Mouse (Mus musculus): ENCODE measurements around the gene Hist1h2br. TPM values are rescaled to one million over a fixed set of nuclear protein-coding genes. Genes with fewer than 3 reads are reported as not detected.
"Not testable (repeated sequence)": the region's sequence is repeated elsewhere in the genome, so short reads cannot be mapped to it uniquely, and the experiment has no call there.

Hist1h2br gene
- polyA plus RNA-seq, 1 experiment: 21.9 TPM

DNA sequence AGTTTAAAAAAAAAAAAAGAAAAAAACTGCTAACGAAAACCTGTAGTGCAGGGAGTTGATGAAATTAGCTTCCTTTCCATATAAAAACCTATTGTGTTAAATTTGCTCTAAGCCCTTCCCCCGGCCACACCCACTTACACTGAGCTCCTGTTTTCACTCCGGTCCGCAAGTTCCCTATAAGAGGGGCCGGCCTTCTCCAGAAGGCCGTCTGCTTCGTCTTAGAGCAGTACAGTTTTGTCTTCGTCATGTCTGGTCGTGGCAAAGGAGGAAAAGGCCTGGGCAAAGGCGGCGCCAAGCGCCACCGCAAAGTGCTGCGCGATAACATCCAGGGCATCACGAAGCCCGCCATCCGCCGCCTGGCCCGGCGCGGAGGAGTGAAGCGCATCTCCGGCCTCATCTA lies 22.0 kb upstream of the Hist1h2br start, which contains the start of gene Hist1h4m:
Gene Hist1h4m (plus strand): TSS at position 208 of the 400 bp plus-strand sequence.
- not testable (repeated sequence) for H3K9me3 ChIP-seq (ENCODE audit: control insufficient read depth, low read length); H3K27me3 ChIP-seq (ENCODE audit: control insufficient read depth); H3K36me3 ChIP-seq (ENCODE audit: control insufficient read depth); H3K4me1 ChIP-seq (ENCODE audit: control insufficient read depth)
- H3K4me3 ChIP-seq (replicated peaks): peak within 1 kb of the TSS; percentile 57

DNA sequence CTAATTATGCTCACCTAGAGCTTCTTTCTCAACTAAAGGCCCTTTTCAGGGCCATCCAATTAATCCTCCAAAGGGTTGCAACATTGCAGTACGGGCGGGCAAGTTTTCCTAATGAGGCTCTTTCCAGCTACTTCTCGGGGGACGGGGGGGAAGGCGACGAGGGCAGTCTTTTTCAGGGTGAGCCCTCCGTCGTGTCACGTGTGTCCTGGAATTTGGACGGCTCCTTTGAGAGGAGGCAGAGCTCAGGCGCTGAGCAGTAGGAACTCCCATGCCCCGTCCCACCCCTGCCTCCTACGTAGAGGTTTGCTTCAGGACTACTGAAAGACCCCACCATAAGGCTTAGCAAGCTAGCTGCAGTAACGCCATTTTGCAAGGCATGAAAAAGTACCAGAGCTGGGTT lies 21.5 kb upstream of the Hist1h2br start:
- H3K36me3 ChIP-seq (ENCODE audit: control insufficient read depth); H3K4me1 ChIP-seq (ENCODE audit: control insufficient read depth); H3K27me3 ChIP-seq (ENCODE audit: control insufficient read depth); H3K9me3 ChIP-seq (ENCODE audit: control insufficient read depth, low read length): not testable (repeated sequence)
- peak overlapping the region; percentile 57 for H3K4me3 ChIP-seq (replicated peaks)

DNA sequence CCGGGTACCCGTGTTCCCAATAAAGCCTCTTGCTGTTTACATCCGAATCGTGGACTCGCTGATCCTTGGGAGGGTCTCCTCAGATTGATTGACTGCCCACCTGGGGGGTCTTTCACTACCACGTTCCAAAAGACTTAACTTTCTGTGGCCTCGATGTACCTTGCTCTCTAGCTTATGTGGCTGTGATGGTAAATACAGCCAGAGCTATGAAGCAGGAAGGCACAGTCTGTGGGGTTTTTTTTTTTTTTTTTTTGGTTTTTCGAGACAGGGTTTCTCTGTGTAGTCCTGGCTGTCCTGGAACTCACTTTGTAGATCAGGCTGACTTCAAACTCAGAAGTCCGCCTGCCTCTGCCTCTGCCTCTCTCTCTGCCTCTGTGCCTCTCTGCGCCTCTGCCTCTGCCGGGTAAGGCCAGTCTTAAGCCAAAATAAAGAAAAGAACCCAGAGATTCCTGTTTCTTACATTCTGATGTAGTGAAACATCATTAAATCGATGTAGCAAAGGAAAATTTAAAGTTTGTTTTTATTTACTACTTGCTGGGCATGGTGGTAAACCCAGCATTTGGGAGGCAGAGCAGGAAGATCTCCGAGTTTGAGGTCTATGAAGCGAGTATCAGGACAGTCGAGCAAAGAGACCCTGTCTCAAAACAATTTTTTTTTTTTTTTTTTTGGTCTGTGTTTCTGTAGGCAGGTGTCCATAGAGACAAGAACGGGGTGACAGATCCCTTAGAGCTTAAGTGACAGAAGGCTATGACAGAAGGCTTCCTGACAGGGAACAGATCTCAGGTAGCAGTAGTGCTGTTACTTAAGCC lies 13.3 kb upstream of the Hist1h2br start:
- H3K9me3 ChIP-seq (ENCODE audit: control insufficient read depth, low read length); H3K27me3 ChIP-seq (ENCODE audit: control insufficient read depth); H3K4me3 ChIP-seq (replicated peaks): not testable (repeated sequence)
- Histone ChIP-seq H3K36me3 (ENCODE audit: control insufficient read depth) (peaks cover 32% of the 10 kb centered on the region), H3K4me1 (ENCODE audit: control insufficient read depth) (peaks cover 15% of the 10 kb centered on the region)

DNA sequence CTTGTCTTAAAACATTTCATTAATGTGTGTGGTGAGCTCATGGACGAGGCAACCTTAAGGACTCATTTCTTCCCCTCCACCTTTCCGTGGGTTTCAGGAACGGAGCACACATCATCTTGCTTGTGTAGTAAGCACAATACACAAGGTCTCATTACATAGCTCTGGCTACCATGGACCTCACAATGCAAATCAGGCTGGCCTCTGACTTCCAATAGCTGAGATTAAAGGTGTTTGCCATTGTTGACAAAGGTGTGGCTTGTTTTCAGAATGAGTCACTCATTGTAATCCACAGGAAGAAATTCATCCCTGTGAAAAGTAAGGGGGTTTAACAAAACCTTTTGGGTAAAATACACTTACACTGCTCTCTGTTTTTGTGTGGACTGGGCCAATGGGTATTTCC lies 5.0 kb upstream of the Hist1h2br start:
- TF ChIP-seq TAL1 (IDR thresholded peaks at IDR 0.05; ENCODE audit: low read length): no peak
- no peak for TF ChIP-seq GATA1 (IDR thresholded peaks at IDR 0.05; ENCODE audit: low read length)
- no peak overlapping the region for H3K4me3 ChIP-seq (replicated peaks)
- no peaks in the 10 kb centered on the region for H3K27me3 ChIP-seq (ENCODE audit: control insufficient read depth)
- peaks cover 26% of the 10 kb centered on the region for H3K4me1 ChIP-seq (ENCODE audit: control insufficient read depth)
- no peaks in the 10 kb centered on the region for H3K9me3 ChIP-seq (ENCODE audit: control insufficient read depth, low read length)
- H3K36me3 ChIP-seq (ENCODE audit: control insufficient read depth): peaks cover 28% of the 10 kb centered on the region

DNA sequence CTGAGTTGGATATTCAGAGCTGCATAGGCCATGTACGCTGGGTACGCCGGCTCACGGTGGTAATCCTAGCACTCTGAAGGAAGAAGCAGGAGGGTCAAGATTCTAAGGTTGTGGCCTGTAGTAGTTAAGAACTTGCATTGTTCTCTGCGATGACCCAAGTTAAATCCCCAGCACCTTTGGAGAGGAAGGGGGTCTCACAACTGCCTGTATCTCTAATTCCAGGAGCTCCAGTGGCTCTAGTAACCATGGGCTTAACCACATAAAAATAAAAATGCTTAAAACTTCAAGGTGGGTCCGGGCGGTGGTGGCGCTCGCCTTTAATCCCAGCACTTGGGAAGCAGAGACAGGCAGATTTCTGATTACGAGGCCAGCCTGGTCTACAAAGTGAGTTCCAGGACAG lies 3.2 kb upstream of the Hist1h2br start:
- peaks cover 24% of the 10 kb centered on the region for H3K4me1 ChIP-seq (ENCODE audit: control insufficient read depth)
- H3K9me3 ChIP-seq (ENCODE audit: control insufficient read depth, low read length): no peaks in the 10 kb centered on the region
- TF ChIP-seq GATA1 (IDR thresholded peaks at IDR 0.05; ENCODE audit: low read length) (no peak), TAL1 (IDR thresholded peaks at IDR 0.05; ENCODE audit: low read length) (no peak)
- H3K27me3 ChIP-seq (ENCODE audit: control insufficient read depth): no peaks in the 10 kb centered on the region
- peak overlapping the region; percentile 55 for H3K4me3 ChIP-seq (replicated peaks)
- peaks cover 19% of the 10 kb centered on the region for H3K36me3 ChIP-seq (ENCODE audit: control insufficient read depth)

DNA sequence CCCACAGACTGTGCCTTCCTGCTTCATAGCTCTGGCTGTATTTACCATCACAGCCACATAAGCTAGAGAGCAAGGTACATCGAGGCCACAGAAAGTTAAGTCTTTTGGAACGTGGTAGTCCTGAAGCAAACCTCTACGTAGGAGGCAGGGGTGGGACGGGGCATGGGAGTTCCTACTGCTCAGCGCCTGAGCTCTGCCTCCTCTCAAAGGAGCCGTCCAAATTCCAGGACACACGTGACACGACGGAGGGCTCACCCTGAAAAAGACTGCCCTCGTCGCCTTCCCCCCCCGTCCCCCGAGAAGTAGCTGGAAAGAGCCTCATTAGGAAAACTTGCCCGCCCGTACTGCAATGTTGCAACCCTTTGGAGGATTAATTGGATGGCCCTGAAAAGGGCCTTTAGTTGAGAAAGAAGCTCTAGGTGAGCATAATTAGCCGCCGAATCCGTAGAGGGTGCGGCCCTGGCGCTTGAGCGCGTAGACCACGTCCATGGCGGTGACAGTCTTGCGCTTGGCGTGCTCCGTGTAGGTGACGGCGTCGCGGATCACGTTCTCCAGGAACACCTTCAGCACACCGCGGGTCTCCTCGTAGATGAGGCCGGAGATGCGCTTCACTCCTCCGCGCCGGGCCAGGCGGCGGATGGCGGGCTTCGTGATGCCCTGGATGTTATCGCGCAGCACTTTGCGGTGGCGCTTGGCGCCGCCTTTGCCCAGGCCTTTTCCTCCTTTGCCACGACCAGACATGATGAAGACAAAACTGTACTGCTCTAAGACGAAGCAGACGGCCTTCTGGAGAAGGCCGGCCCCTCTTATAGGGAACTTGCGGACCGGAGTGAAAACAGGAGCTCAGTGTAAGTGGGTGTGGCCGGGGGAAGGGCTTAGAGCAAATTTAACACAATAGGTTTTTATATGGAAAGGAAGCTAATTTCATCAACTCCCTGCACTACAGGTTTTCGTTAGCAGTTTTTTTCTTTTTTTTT lies 1.8 kb upstream of the Hist1h2br start, which contains the start of gene Hist1h4n:
Gene Hist1h4n (minus strand): TSS at position 779 of the 977 bp plus-strand sequence.
- not testable (repeated sequence) for H3K27me3 ChIP-seq (ENCODE audit: control insufficient read depth); H3K9me3 ChIP-seq (ENCODE audit: control insufficient read depth, low read length); H3K36me3 ChIP-seq (ENCODE audit: control insufficient read depth)
- peaks cover 19% of the 10 kb centered on the region for H3K4me1 ChIP-seq (ENCODE audit: control insufficient read depth)
- peak within 1 kb of the TSS; percentile 56 for H3K4me3 ChIP-seq (replicated peaks)

DNA sequence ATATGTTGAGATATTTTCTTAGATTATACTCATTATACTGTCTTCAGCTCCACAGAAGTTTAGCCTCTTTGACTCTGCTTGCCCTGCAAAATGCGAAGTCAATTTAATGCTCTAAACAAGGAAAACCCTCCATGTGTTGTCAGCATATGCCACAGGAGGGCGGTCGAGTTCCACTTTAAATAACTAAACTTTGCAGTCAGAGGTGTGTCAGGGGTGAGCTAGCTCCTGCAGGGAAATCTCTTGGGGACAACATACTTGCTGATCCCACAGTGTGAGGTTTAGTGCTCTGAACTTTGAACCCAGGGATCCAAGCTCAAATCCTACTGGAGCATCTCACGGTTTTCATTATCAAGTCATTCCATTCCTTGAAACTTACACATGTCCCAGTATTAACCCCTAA lies 7.0 kb downstream of the Hist1h2br start:
- H3K27me3 ChIP-seq (ENCODE audit: control insufficient read depth); H3K4me3 ChIP-seq (replicated peaks); H3K36me3 ChIP-seq (ENCODE audit: control insufficient read depth); H3K9me3 ChIP-seq (ENCODE audit: control insufficient read depth, low read length); H3K4me1 ChIP-seq (ENCODE audit: control insufficient read depth): not testable (repeated sequence)

DNA sequence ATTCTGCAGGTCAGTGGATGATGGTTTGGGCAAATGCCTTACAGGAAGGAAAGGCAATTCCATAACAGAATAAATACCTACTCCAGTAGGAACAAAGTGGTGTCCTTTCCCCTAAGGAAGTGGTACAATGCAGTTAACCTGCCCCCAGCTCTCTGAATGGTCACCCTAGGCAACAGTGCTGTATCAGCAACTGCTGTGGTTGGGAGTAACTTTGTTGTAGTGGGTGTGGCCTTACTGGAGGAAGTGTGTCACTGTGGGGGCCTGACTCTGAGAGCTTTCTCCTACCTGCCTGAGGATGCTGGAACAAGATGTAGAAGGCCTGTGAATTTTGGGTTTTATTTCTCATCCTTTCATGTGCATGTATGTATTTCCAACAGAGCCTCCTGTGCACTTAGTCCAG lies 12.8 kb downstream of the Hist1h2br start:
- H3K36me3 ChIP-seq (ENCODE audit: control insufficient read depth); H3K9me3 ChIP-seq (ENCODE audit: control insufficient read depth, low read length): not testable (repeated sequence)

DNA sequence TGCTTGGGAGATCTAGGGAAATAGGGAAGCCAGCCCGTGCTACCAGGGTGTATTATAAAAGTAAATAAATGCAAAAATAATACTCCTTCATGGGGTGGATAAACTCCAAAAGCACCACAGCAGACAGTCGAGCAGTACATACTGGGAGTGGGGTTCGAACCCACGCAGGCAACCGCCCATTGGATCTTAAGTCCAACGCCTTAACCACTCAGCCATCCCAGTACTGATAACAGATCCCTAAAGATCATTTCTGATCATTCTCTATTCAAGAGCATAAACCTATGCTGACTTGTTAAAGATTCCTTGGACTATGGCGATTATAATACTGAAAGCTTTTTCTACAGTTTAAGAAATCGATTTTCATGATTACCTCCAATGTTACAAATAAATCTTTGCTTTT lies 14.3 kb downstream of the Hist1h2br start:
- no peaks in the 10 kb centered on the region for H3K9me3 ChIP-seq (ENCODE audit: control insufficient read depth, low read length)
- H3K4me1 ChIP-seq (ENCODE audit: control insufficient read depth): peaks cover 2% of the 10 kb centered on the region; the same call in 1 of the 2 replicates
- no peak overlapping the region for H3K4me3 ChIP-seq (replicated peaks)
- no peaks in the 10 kb centered on the region for H3K27me3 ChIP-seq (ENCODE audit: control insufficient read depth)
- H3K36me3 ChIP-seq (ENCODE audit: control insufficient read depth): no peaks in the 10 kb centered on the region
- TF ChIP-seq GATA1 (IDR thresholded peaks at IDR 0.05; ENCODE audit: low read length) (no peak), TAL1 (IDR thresholded peaks at IDR 0.05; ENCODE audit: low read length) (no peak)

More for the DNA sequence above, 12.8 kb downstream of the Hist1h2br start:
- H3K4me1 ChIP-seq (ENCODE audit: control insufficient read depth); H3K27me3 ChIP-seq (ENCODE audit: control insufficient read depth); H3K4me3 ChIP-seq (replicated peaks): not testable (repeated sequence)

DNA sequence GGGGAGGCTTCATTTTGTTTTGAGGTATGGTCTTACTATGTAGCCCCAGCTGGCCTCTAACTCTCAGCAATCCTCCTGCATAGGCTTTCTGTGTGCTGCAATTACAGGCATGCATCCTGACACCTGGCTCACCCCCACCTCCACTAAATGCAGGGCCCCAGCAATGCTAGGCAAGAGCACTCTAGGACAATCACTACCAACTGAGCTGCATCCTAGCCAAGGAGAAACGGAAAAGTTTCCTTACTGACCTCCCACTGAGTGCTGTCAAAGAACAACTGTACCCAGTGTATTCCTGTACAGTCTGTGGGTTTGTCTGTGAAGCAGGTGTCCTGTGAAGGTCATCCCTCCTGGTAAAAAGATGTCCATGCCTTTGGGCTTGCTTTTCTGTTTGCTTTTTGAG lies 17.2 kb downstream of the Hist1h2br start:
- H3K36me3 ChIP-seq (ENCODE audit: control insufficient read depth); H3K4me3 ChIP-seq (replicated peaks); H3K27me3 ChIP-seq (ENCODE audit: control insufficient read depth); H3K9me3 ChIP-seq (ENCODE audit: control insufficient read depth, low read length); H3K4me1 ChIP-seq (ENCODE audit: control insufficient read depth): not testable (repeated sequence)

All from erythroblast, embryonic 14.5 days (primary cell).